Mouse (Mus musculus): ENCODE results near the gene Ugt3a2.

GRCm38 (mm10) chr15:9368774-9369173 is 33.4 kb downstream of the Ugt3a2 start:
- TF ChIP-seq CTCF (IDR thresholded peaks at IDR 0.05; ENCODE audit: low read depth) (no peak), EP300 (IDR thresholded peaks at IDR 0.05; ENCODE audit: low read depth) (no peak)

Data from liver, postnatal 0 days (tissue).